Mouse (Mus musculus): Measurements from ENCODE around the gene Pbx1. TPM values are rescaled to one million over a fixed set of nuclear protein-coding genes. Genes with fewer than 3 reads are reported as not detected.

Gene Pbx1
- total and polyA plus RNA-seq, 2 experiments: 6.1 to 7.7 TPM

DNA sequence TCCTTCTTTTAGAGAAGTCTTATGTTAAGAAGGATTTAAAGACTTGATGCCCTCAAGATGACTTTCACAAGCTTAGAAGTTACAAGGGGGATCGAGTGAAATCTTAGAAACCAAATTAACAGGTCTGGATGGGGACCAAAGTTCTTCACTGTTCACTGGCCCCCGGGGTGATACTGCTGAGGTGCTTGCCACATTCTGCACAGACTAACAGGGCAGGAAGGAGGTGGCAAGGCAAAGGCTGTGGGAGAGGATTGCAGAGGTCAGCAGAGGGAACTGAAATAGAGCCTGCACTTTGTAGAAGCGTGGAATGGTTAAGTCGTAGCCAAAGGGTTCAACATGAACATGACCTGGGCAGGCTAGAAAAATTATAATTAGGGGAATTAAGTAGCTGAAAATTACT is 256.5 kb downstream of the Pbx1 start:
- no peak for DNase-seq (ENCODE audit: extremely low read depth, low read depth, low spot score)
- 90% methylated on average over 4 of the region's 4 CpGs for WGBS
- H3K4me3 ChIP-seq (ENCODE audit: insufficient read depth, low read depth, low read length): no peak overlapping the region
- no peak overlapping the region for H3K27ac ChIP-seq (replicated peaks; ENCODE audit: insufficient read depth, low read depth, low read length)
- no peaks in the 10 kb centered on the region; the same call in 1 of the 2 replicates for H3K36me3 ChIP-seq (ENCODE audit: control insufficient read depth, insufficient read depth, low read length)
- TF ChIP-seq POLR2A (IDR thresholded peaks at IDR 0.05; ENCODE audit: extremely low read depth, insufficient read depth, low read length) (no peak), CTCF (IDR thresholded peaks at IDR 0.05; ENCODE audit: low read depth, low read length) (no peak)
- H3K4me1 ChIP-seq (ENCODE audit: control insufficient read depth, insufficient read depth, low read length): no peaks in the 10 kb centered on the region
- H3K9ac ChIP-seq (ENCODE audit: low read depth, low read length): no peak overlapping the region
- H3K27me3 ChIP-seq (ENCODE audit: control insufficient read depth, insufficient read depth, low read length): no peaks in the 10 kb centered on the region
- no peaks in the 10 kb centered on the region for H3K79me2 ChIP-seq (ENCODE audit: control insufficient read depth, insufficient read depth, low read length)

DNA sequence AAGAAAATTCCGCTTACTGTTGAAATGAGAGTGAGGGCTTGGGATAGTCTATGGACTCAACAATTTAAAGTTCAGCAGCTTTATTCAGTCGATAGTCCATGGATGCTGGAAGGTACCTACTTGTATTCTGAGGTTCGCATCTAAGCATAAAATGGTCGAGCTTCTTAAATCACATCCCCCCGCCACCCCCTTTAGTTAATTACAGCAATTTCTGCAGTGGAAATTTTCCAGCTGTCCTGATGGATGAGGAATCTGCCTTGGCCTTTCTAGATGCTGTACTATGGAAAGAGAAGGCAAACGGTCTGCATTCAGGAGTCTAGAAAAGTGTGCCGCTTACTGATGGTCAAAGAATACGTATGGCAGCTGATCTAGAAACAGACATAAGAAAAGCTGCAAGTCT is 262.3 kb downstream of the Pbx1 start:
- DNase-seq (ENCODE audit: extremely low read depth, low read depth, low spot score): no peak
- no peaks in the 10 kb centered on the region for H3K79me2 ChIP-seq (ENCODE audit: control insufficient read depth, insufficient read depth, low read length)
- WGBS: 88% methylated on average over 8 of the region's 8 CpGs
- H3K36me3 ChIP-seq (ENCODE audit: control insufficient read depth, insufficient read depth, low read length): no peaks in the 10 kb centered on the region
- TF ChIP-seq CTCF (IDR thresholded peaks at IDR 0.05; ENCODE audit: low read depth, low read length) (no peak), POLR2A (IDR thresholded peaks at IDR 0.05; ENCODE audit: extremely low read depth, insufficient read depth, low read length) (no peak)
- H3K27me3 ChIP-seq (ENCODE audit: control insufficient read depth, insufficient read depth, low read length): no peaks in the 10 kb centered on the region
- no peak overlapping the region for H3K4me3 ChIP-seq (ENCODE audit: insufficient read depth, low read depth, low read length)
- H3K27ac ChIP-seq (replicated peaks; ENCODE audit: insufficient read depth, low read depth, low read length): no peak overlapping the region
- no peak overlapping the region for H3K9ac ChIP-seq (ENCODE audit: low read depth, low read length)
- peaks cover 2% of the 10 kb centered on the region; the same call in 1 of the 2 replicates for H3K4me1 ChIP-seq (ENCODE audit: control insufficient read depth, insufficient read depth, low read length)

DNA sequence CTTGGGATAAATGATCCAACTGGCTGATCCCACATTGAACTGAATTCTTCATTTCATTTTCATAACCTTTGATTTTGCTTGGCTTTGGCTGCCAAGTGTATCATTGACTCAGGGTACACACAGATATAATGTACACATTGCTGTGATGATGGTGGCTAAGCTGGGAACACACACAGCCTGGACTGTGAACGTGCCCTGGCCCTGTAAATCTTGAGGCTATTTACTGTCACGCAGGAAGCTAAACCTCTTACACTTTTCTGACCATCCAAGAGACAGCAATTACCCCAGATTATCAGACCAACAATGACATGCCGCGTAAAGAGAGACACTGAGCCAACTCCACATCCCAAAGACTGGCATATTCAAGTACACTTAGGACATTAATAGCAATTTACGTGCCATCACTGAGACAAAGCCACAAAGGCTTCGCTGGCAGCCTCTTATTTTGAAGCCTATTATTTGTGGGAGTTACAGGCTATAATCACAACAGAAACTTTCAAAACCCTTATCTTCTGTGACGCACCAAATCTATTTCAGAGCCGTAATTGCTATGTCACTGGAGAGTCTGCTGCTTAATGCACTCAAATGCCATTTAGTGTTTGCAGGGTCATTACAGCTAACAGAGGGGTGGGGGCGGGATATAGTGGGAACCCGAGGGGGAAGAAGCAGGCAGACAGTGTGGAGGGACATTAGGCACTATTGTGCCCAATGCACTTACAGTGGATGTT is 262.9 kb downstream of the Pbx1 start:
- Histone ChIP-seq H3K27ac (replicated peaks; ENCODE audit: insufficient read depth, low read depth, low read length) (no peak overlapping the region), H3K4me1 (ENCODE audit: control insufficient read depth, insufficient read depth, low read length) (peaks cover 2% of the 10 kb centered on the region; the same call in 1 of the 2 replicates), H3K9ac (ENCODE audit: low read depth, low read length) (no peak overlapping the region), H3K36me3 (ENCODE audit: control insufficient read depth, insufficient read depth, low read length) (no peaks in the 10 kb centered on the region), H3K27me3 (ENCODE audit: control insufficient read depth, insufficient read depth, low read length) (no peaks in the 10 kb centered on the region), H3K79me2 (ENCODE audit: control insufficient read depth, insufficient read depth, low read length) (no peaks in the 10 kb centered on the region), H3K4me3 (ENCODE audit: insufficient read depth, low read depth, low read length) (no peak overlapping the region)
- 85% methylated on average over 10 of the region's 10 CpGs for WGBS
- TF ChIP-seq CTCF (IDR thresholded peaks at IDR 0.05; ENCODE audit: low read depth, low read length) (no peak), POLR2A (IDR thresholded peaks at IDR 0.05; ENCODE audit: extremely low read depth, insufficient read depth, low read length) (no peak)
- no peak for DNase-seq (ENCODE audit: extremely low read depth, low read depth, low spot score)

DNA sequence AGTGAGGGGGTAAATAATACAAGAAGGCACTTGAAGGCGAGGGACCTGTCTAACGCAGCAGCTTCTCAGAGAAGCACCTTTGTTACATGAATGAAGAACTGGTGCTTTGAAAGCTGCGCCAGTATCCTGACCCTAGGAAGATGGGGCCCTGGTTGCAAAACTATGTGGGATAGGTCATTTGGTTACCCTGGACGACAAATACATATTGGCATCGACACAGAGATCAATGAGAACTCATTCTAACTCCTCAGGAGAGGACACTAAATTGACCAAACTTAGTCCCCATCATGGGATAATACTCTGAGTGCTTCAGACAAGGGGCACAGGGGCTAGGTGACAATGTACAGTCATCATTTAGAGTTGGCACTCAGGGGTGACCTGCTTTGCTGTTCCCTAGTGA is 264.3 kb downstream of the Pbx1 start:
- Histone ChIP-seq H3K4me1 (ENCODE audit: control insufficient read depth, insufficient read depth, low read length) (peaks cover 2% of the 10 kb centered on the region; the same call in 1 of the 2 replicates), H3K4me3 (ENCODE audit: insufficient read depth, low read depth, low read length) (no peak overlapping the region), H3K36me3 (ENCODE audit: control insufficient read depth, insufficient read depth, low read length) (no peaks in the 10 kb centered on the region), H3K27me3 (ENCODE audit: control insufficient read depth, insufficient read depth, low read length) (no peaks in the 10 kb centered on the region), H3K27ac (replicated peaks; ENCODE audit: insufficient read depth, low read depth, low read length) (no peak overlapping the region), H3K79me2 (ENCODE audit: control insufficient read depth, insufficient read depth, low read length) (no peaks in the 10 kb centered on the region), H3K9ac (ENCODE audit: low read depth, low read length) (no peak overlapping the region)
- WGBS: 39% methylated on average over 5 of the region's 5 CpGs
- peak; percentile 63 for DNase-seq (ENCODE audit: extremely low read depth, low read depth, low spot score)
- no peak for TF ChIP-seq POLR2A (IDR thresholded peaks at IDR 0.05; ENCODE audit: extremely low read depth, insufficient read depth, low read length)
- TF ChIP-seq CTCF (IDR thresholded peaks at IDR 0.05; ENCODE audit: low read depth, low read length): no peak

DNA sequence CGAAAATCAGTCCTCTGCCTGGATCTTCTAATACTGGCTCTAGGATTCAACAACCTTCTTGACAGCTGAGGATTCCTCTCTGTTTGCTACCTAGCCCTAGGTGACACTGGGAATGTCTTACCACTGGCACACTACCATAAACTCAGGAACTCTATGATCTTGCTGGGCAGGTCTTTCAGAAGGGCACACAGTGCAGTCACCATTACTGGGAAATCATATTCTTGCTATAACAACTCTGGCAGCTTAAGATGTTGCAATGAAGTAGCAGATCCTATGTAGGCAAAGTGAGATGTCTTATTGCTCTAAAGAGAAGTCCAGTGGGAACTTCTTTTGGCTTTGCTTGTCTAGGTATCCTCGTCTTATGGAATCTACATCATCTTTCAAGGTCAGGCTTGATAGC is 265.2 kb downstream of the Pbx1 start:
- no peaks in the 10 kb centered on the region for H3K27me3 ChIP-seq (ENCODE audit: control insufficient read depth, insufficient read depth, low read length)
- H3K27ac ChIP-seq (replicated peaks; ENCODE audit: insufficient read depth, low read depth, low read length): no peak overlapping the region
- peaks cover 2% of the 10 kb centered on the region; the same call in 1 of the 2 replicates for H3K4me1 ChIP-seq (ENCODE audit: control insufficient read depth, insufficient read depth, low read length)
- 97% methylated on average over 2 of the region's 2 CpGs for WGBS
- H3K36me3 ChIP-seq (ENCODE audit: control insufficient read depth, insufficient read depth, low read length): no peaks in the 10 kb centered on the region
- TF ChIP-seq CTCF (IDR thresholded peaks at IDR 0.05; ENCODE audit: low read depth, low read length) (no peak), POLR2A (IDR thresholded peaks at IDR 0.05; ENCODE audit: extremely low read depth, insufficient read depth, low read length) (no peak)
- no peak overlapping the region for H3K9ac ChIP-seq (ENCODE audit: low read depth, low read length)
- no peaks in the 10 kb centered on the region for H3K79me2 ChIP-seq (ENCODE audit: control insufficient read depth, insufficient read depth, low read length)
- no peak overlapping the region for H3K4me3 ChIP-seq (ENCODE audit: insufficient read depth, low read depth, low read length)
- DNase-seq (ENCODE audit: extremely low read depth, low read depth, low spot score): no peak

DNA sequence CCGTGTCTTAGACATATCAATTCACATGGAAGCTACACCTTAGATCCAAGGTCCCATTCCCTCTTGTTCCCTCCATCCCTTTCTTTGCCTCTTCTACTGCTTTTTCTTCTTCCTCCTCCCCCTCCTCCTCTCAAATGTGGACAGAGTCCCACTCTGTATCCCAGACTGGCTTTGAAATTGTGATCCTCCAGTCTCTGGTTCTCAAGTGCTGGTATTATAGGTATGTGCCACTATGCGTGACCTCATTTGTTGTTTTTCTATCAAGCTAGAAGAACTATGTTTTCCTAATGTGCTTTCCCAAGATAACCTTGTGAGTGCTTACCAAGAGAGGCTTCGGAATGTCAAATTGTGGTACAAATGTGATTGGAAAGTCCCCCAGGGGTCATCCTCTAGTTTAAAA is 267.1 kb downstream of the Pbx1 start:
- H3K27ac ChIP-seq (replicated peaks; ENCODE audit: insufficient read depth, low read depth, low read length): no peak overlapping the region
- peaks cover 2% of the 10 kb centered on the region; the same call in 1 of the 2 replicates for H3K4me1 ChIP-seq (ENCODE audit: control insufficient read depth, insufficient read depth, low read length)
- no peak for TF ChIP-seq CTCF (IDR thresholded peaks at IDR 0.05; ENCODE audit: low read depth, low read length)
- no peaks in the 10 kb centered on the region for H3K79me2 ChIP-seq (ENCODE audit: control insufficient read depth, insufficient read depth, low read length)
- H3K27me3 ChIP-seq (ENCODE audit: control insufficient read depth, insufficient read depth, low read length): no peaks in the 10 kb centered on the region
- no peak for DNase-seq (ENCODE audit: extremely low read depth, low read depth, low spot score)
- no peak overlapping the region for H3K4me3 ChIP-seq (ENCODE audit: insufficient read depth, low read depth, low read length)
- H3K9ac ChIP-seq (ENCODE audit: low read depth, low read length): no peak overlapping the region
- WGBS: 80% methylated on average over 3 of the region's 3 CpGs
- H3K36me3 ChIP-seq (ENCODE audit: control insufficient read depth, insufficient read depth, low read length): no peaks in the 10 kb centered on the region
